Mouse (Mus musculus): ENCODE results near the gene Fer.

The Fer gene

DNA sequence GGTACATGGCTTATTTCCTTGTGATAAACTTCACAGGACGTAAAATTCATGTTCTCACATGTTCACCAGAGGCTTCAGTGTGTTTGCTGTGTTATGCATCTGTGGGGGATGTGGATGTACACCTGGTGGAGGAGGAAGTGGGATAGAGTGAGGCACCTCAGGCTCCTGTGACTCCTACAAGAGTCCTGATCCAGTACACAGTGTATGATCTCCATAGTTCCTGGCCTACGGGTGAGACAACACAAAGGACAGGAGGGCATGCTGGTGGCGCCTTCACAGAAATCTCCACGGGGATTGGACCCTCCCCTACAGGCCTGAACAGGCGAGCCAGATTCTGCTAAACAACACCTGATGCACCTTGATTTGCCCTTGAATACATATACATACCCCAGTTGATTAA, 111.4 kb downstream of the Fer start:
- DNase-seq (ENCODE audit: low read depth in 1 of 2, low spot score in 2 of 2) = no peak

DNA sequence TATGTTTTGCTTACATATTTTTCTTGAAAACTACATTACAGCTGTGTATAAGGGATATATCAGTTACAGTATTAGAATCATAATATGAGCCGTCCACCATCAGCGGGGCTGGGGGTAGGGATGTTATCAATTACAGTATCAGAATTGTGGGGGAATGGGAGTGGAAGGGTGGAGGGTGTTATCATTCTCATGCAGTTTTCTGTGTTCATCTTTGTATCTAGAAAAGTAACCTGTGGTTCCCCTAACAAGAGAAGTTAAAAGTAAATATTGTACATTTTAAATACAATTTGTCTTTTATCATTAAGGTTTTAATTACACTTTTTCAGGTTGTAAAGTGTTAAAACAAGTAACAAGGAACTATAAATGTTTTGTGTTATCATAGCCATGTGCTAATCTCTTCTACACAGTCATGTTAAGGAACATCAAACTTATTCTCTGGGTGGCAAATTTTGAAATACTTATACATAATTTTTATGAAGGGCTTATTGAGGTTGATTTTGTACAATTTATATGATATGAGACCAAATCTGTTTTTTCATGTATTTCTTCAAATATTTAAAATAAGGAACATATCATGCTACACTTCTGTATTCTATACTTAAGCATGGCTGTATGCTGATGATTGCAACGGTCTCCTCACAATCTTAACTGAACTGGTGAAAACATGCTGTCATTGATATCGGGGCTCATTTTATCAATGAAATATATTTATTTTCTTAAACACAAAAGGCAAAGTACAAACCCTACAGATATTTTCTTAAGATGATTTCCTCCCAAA, 116.1 kb downstream of the Fer start:
- DNase-seq (ENCODE audit: low read depth in 1 of 2, low spot score in 2 of 2) = no peak

- no peak for DNase-seq (ENCODE audit: low read depth in 1 of 2, low spot score in 2 of 2)
Observed at GRCm38 (mm10) chr17:63980167-63980566, 117.3 kb downstream of the Fer start.

- no peak for DNase-seq (ENCODE audit: low read depth in 1 of 2, low spot score in 2 of 2)
Observed at GRCm38 (mm10) chr17:63988710-63989109, 125.8 kb downstream of the Fer start.

GRCm38 (mm10) chr17:63991160-63991559, 128.3 kb downstream of the Fer start:
- no peak for DNase-seq (ENCODE audit: low read depth in 1 of 2, low spot score in 2 of 2)

- no peak for DNase-seq (ENCODE audit: low read depth in 1 of 2, low spot score in 2 of 2)
Observed at GRCm38 (mm10) chr17:63995921-63996320, 133.1 kb downstream of the Fer start.

DNA sequence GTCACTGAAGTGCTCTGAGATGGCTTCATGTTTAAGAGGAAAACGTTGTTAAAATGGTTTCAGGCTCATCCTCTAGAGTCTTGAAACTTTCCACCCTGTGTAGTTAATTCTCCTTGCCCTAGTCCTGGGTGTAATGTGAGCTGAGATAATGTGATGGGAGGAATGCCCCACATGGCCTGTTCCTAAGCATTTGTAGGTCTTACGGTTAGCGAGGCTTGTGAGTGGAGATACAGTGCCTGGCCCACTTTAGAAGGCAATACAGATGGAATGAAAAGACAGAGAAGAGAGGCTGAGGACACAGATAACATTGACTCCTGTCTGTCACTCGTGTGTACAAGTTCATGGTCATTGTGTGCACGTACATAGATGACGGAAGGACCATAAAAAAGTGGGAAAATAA, 134.8 kb downstream of the Fer start:
- DNase-seq (ENCODE audit: low read depth in 1 of 2, low spot score in 2 of 2) = no peak

DNA sequence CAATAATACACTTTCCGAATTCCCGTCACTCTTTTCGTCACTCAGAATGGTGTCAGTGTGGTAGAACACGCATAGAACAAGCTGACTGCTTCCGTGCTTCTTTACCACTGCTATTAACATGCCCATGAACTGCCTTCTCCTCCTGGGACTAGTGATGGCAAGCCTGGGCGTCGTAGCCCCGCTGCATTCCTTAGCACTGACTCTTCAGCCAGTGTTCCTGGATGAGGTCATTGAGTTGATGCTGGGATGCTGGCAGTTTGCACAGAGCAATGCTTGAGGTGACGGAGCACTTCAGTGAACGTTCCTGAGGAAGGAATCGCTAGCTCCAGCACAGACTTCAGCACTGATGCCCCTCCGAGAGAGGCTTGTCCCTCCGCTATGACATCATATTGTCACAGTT, 140.6 kb downstream of the Fer start:
- DNase-seq (ENCODE audit: low read depth in 1 of 2, low spot score in 2 of 2) = no peak

DNA sequence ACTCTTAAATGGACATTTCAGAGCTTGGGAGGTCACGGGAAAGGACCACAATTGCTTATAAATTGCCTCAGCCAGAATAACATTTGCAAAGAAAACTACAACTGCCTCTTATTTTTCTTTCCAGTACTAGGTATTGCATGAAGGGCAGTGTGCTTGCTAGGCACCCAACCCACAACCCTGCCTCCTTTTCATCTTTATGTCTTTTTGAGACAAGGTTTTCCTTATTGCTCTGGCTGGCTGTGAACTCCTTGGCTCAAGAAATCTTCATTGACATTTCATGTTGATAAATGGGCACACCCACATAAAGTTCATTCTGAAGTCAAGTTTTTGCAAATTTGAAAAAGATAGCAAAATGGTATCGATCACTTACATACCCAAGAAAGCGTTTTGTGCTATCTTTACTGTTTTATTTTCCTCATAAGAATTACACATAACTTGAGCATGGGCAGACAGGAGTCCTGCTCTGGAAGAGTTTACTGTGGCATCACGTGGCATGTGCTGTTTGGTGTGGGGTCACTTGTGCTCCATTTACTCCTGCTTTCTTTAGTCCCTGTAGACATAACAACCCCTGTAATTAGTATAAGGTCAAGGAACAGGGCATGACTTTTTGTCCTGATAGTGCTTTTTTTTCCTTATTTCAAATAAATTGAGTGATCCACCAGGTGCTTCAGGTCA, 142.8 kb downstream of the Fer start:
- DNase-seq (ENCODE audit: low read depth in 1 of 2, low spot score in 2 of 2) = no peak

GRCm38 (mm10) chr17:64016606-64017005, 153.7 kb downstream of the Fer start:
- DNase-seq (ENCODE audit: low read depth in 1 of 2, low spot score in 2 of 2) = no peak

- no peak for DNase-seq (ENCODE audit: low read depth in 1 of 2, low spot score in 2 of 2)
Observed at GRCm38 (mm10) chr17:64018240-64018639, 155.4 kb downstream of the Fer start.

GRCm38 (mm10) chr17:64018870-64019269, 156.0 kb downstream of the Fer start:
- DNase-seq (ENCODE audit: low read depth in 1 of 2, low spot score in 2 of 2) = no peak

DNA sequence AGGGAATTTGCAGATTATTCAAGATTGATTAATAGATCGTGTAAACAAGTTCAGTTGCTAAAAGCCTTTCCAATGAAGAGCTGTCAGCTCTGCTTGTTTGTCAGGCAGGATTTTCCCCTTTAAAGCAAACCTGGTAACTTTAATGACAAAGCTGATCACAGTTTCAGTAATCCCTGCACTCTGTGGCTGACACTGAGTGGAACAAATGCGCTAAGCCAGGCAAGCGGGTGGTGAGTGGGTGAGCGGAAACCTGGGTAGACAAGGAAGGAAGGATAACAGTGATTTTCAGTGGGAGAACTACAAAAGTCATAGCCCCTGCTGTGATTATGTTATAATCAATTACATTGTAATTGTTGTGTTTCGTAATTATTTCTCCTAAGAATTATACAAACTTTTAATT, 156.8 kb downstream of the Fer start:
- no peak for DNase-seq (ENCODE audit: low read depth in 1 of 2, low spot score in 2 of 2)

- no peak for DNase-seq (ENCODE audit: low read depth in 1 of 2, low spot score in 2 of 2)
Observed at GRCm38 (mm10) chr17:64026485-64026884, 163.6 kb downstream of the Fer start.

DNA sequence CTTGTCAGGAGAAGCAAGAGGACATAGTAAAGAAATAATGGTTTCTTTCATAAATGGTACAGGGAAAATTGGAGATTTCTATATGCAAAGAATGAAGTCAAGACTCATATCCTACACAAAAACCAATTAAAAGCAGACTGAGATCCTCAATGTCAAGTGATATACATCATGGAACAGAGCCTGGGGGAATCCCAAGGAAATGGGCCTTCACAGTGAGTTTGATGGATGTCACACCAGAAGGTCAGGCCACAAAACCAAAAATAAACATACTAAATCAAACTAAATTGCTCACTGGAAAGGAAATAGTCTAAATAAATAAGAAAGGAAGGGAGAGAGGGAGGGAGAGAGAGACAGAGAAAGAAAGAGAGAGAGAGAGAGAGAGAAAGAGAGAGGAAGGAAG, 178.9 kb downstream of the Fer start:
- no peak for DNase-seq (ENCODE audit: low read depth in 1 of 2, low spot score in 2 of 2)

DNA sequence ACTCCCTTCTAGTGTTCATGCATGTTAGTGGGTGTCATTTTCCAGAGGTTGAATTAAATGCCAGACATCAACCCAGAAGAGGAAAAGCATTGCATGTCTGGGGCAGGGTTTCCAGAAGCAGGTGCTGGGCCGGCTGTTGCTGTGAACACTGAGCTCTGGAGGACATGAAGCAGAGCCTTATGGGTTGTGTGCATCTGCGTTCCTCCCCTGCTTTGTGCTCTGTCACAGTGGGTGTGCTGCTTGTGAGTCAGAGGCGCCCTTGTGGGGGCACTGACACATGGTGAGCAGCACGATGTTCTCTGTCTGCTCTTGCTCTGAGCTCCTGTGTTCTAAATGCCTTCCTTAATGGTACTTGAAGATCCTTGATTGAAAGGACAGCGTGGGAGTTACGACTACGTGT, 182.5 kb downstream of the Fer start:
- DNase-seq (ENCODE audit: low read depth in 1 of 2, low spot score in 2 of 2) = no peak

DNA sequence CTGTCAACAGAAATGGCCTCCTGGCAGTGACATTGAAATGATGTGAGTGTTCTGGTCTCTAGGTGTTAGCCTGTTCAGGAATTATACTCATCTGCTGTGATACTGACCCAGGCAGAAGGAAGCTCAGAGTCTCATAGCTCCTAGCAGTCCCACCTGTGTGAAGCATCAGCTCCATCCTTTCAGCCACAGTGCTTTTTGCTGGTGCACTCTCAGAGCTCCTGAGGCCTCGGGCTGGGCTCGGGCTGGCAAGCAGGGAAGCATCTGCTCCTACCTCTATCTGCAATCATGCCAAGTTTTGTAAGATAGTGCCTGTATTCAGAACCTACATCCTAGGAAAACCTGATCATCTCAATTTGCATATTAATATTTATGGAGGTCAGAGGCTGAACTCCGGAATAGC, 183.7 kb downstream of the Fer start:
- DNase-seq (ENCODE audit: low read depth in 1 of 2, low spot score in 2 of 2) = no peak

- DNase-seq (ENCODE audit: low read depth in 1 of 2, low spot score in 2 of 2) = no peak
Observed at GRCm38 (mm10) chr17:64050911-64051310, 188.0 kb downstream of the Fer start.

DNA sequence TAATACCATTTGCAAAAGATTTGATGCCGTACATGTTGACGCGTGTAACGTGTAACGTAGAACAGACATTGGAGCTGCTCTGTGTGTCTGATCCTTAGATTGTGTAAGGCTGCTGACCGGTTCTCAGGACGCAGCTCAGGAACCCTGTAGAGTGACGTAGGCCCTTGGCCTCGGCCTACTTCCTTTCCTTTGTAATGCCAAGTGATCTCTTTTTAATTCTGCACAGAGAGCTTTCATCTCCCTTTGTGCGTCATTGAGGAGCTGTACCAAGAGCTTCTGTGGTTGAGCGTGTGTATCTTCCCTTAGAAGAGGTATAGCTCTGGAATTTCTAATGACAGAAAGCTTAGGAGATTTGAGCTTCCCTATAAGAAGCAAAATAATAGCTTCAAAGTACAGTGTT, 190.8 kb downstream of the Fer start:
- DNase-seq (ENCODE audit: low read depth in 1 of 2, low spot score in 2 of 2) = no peak

GRCm38 (mm10) chr17:64060529-64060928, 197.7 kb downstream of the Fer start:
- no peak for DNase-seq (ENCODE audit: low read depth in 1 of 2, low spot score in 2 of 2)

DNA sequence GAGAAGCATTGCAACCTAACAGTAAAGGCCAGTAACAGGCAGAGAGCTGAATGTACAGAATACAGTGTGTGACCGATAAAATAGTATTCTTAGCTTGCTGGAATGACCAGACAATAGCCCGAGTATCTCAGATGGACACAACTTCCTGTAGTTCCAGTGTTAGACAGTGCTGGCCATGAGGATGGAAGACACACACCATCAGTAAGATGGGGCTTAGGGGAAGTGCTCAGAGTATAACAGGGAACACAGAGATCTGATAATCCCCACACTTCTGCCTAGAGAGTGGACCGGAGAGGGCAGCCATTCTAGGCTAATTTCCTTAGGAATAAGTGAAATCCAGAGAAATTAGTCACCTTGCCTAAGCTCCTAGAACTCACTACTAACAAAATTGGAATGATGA, 202.4 kb downstream of the Fer start:
- DNase-seq (ENCODE audit: low read depth in 1 of 2, low spot score in 2 of 2) = no peak

- no peak for DNase-seq (ENCODE audit: low read depth in 1 of 2, low spot score in 2 of 2)
Observed at GRCm38 (mm10) chr17:64077392-64077791, 214.5 kb downstream of the Fer start.

- DNase-seq (ENCODE audit: low read depth in 1 of 2, low spot score in 2 of 2) = no peak
Observed at GRCm38 (mm10) chr17:64084751-64085150, 221.9 kb downstream of the Fer start.
